Mouse (Mus musculus): ENCODE data around the gene Neu3.

DNA sequence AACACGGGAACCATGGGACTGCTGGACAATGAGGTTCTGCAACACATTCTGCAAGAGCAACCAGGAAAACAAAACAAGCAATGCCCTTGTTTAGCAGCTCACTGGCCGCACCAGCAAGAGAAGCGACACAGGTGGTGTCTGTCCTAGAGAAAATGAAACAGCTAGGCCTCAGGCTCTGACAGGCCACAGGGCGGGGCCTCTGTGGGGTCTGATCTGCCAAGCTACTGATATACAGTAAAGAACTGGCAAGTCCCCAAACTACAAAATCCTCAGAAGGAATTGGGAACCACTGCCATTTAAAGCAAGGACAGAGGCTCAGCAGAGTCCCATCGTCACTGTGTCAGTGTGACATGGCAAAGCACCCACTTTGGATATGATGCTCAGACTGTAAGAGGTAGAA, 5.8 kb downstream of the Neu3 start:
- TF ChIP-seq CTCF (IDR thresholded peaks at IDR 0.05; ENCODE audit: borderline replicate concordance, insufficient read depth, low read depth, low read length) (no peak), POLR2A (IDR thresholded peaks at IDR 0.05; ENCODE audit: borderline replicate concordance, insufficient read depth, low read length) (no peak)
